Mouse (Mus musculus) embryonic fibroblast, embryonic 13.5 days (primary cell): ENCODE measurements around the gene Cyp8b1. TPM values are rescaled to one million over a fixed set of nuclear protein-coding genes. Genes with fewer than 3 reads are reported as not detected.

ENCODE experiments used
- H3K27ac ChIP-seq: 2 replicates; pipeline ENCODE4 v1.5.1; 2012; ENCODE audit warnings: low read length, control low read depth, inconsistent platforms; ENCODE audit not compliant: insufficient read depth
- H3K4me1 ChIP-seq: 2 replicates; pipeline ENCODE4 v1.6.1; 2011; ENCODE audit warnings: low read length; ENCODE audit not compliant: control insufficient read depth, insufficient read depth
- H3K4me3 ChIP-seq: 2 replicates; pipeline ENCODE4 v1.5.1; 2011; ENCODE audit warnings: mild to moderate bottlenecking, control low read depth, low read length; ENCODE audit not compliant: insufficient read depth
- CTCF ChIP-seq: IDR thresholded peaks from 2 replicates; pipeline ENCODE4 v1.5.1; 2011; ENCODE audit warnings: mild to moderate bottlenecking, control low read depth, low read length, moderate library complexity, borderline replicate concordance; ENCODE audit not compliant: insufficient read depth
- POLR2A ChIP-seq: IDR thresholded peaks from 2 replicates; pipeline ENCODE4 v1.6.1; 2011; ENCODE audit warnings: low read depth, mild to moderate bottlenecking, control low read depth, low read length, moderate library complexity
- polyA plus RNA-seq: library from polyadenylated mRNA; stranded (reverse); fragments of >200 nt; gene quantifications from 2 replicates; pipeline ENCODE4 v1.2.4, GENCODE M21; 2011; ENCODE audit warnings: low read depth; ENCODE audit not compliant: missing spikeins, insufficient read length

Cyp8b1 gene
- polyA plus RNA-seq, 1 experiment: not detected

GRCm38 (mm10) chr9:121937944-121938355 lies 21.8 kb upstream of the Cyp8b1 start:
- peak overlapping the region; percentile 62 for H3K4me3 ChIP-seq
- TF ChIP-seq POLR2A (peak; percentile 72), CTCF (no peak)
- no peak overlapping the region for H3K27ac ChIP-seq
- no peaks in the 10 kb centered on the region for H3K4me1 ChIP-seq

DNA sequence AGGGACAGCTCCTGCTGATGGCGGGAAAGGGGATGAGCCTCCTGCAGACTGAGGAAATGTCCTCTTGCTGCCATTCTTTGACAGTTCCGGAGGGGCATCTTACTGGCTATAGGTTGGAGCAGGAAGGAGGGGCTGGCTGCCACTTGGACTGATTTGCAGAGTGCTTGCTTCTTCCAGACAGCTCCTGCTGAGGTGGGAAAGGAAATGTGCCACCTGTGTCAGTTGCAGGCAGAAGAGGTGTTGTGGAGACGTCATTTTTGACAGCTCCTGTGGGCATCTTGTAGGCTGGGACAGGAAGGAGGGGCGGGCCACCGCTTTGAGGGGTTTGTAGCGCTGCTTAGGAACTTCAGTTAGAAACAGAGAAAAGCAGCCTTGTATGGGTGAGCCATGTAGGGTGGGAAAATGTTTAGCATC lies 21.4 kb upstream of the Cyp8b1 start:
- Histone ChIP-seq H3K4me3 (peak overlapping the region; percentile 62), H3K27ac (no peak overlapping the region), H3K4me1 (no peaks in the 10 kb centered on the region)
- TF ChIP-seq POLR2A (no peak), CTCF (no peak)

GRCm38 (mm10) chr9:121936952-121937351 lies 20.8 kb upstream of the Cyp8b1 start:
- Histone ChIP-seq H3K27ac (no peak overlapping the region), H3K4me3 (no peak overlapping the region), H3K4me1 (no peaks in the 10 kb centered on the region)
- TF ChIP-seq POLR2A (no peak), CTCF (no peak)

DNA sequence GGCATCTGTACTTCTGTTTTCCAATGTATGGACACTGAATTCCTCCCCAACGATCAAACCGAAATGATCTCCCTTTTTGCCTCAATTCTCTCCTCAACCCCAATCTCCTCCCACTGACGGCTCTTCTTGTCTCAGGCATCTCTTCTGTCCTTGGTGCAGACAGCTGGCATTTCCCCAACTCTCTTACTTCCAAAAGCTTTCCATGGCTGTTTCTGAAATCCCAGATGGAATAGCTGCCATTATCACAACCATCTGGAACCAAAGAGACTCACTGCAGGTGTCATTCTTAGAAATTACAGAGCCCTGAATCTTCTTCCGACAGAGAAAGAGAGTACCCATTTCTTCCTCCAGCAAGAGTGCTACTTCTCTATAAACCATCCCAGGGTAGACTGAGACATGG lies 18.8 kb upstream of the Cyp8b1 start:
- no peak overlapping the region for H3K27ac ChIP-seq
- H3K4me1 ChIP-seq: no peaks in the 10 kb centered on the region
- TF ChIP-seq CTCF (no peak), POLR2A (no peak)
- no peak overlapping the region for H3K4me3 ChIP-seq

GRCm38 (mm10) chr9:121928498-121928897 lies 12.4 kb upstream of the Cyp8b1 start:
- no peak for TF ChIP-seq POLR2A
- peak; percentile 77; the same call in 1 of the 2 replicates for TF ChIP-seq CTCF
- Histone ChIP-seq H3K4me3 (no peak overlapping the region), H3K27ac (no peak overlapping the region), H3K4me1 (no peaks in the 10 kb centered on the region)

DNA sequence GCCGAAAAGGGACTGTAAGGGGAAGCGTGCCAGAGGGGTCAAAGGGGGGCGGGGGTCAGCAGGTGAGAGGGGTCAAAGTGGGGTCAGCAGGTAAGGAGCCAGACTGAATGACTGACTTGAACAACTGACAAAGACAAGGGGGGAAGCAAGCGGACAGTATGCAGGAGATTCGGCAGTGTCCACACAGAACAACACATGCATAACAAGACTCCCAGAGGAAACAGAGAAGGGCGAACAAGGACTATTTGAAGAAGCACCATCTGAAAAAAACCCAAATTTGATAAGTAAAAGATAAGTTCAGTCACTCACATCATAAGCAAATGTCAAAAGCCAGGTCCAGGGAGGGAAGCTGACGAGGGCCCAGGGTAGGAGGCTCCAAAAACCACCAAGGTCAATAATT lies 11.6 kb upstream of the Cyp8b1 start:
- H3K27ac ChIP-seq: no peak overlapping the region
- TF ChIP-seq POLR2A (no peak), CTCF (no peak)
- H3K4me3 ChIP-seq: no peak overlapping the region
- no peaks in the 10 kb centered on the region for H3K4me1 ChIP-seq

- no peak overlapping the region for H3K4me3 ChIP-seq
- H3K4me1 ChIP-seq: no peaks in the 10 kb centered on the region
- no peak overlapping the region for H3K27ac ChIP-seq
- TF ChIP-seq POLR2A: no peak
- no peak for TF ChIP-seq CTCF
These were observed 10.7 kb upstream of the Cyp8b1 start for GRCm38 (mm10) chr9:121926634-121927405.

DNA sequence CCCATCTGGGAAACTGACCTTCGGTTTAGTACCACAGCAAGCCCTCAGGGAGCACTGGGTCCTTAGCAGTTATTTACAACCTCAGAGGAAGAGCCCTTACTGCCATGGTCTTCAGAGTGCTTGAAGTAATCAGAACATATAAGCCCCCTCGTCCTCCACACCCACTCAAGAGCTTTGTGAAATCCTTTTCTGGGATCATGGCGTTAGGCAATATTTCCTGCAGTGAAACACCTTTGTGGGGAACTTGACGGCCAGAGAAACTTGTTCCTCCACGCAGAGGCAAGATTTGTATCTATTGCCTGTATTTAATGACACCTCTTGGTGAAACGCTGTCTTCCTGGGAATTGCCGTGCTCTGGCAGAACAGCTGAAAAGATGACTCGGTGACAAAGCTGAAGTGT lies 9.9 kb upstream of the Cyp8b1 start:
- TF ChIP-seq POLR2A (no peak), CTCF (no peak)
- no peak overlapping the region for H3K4me3 ChIP-seq
- H3K4me1 ChIP-seq: no peaks in the 10 kb centered on the region
- no peak overlapping the region for H3K27ac ChIP-seq

GRCm38 (mm10) chr9:121924901-121925560 lies 8.9 kb upstream of the Cyp8b1 start:
- Histone ChIP-seq H3K27ac (no peak overlapping the region), H3K4me1 (no peaks in the 10 kb centered on the region), H3K4me3 (no peak overlapping the region)
- TF ChIP-seq CTCF (no peak), POLR2A (no peak)

- no peak for TF ChIP-seq CTCF
- TF ChIP-seq POLR2A: no peak
- Histone ChIP-seq H3K4me1 (no peaks in the 10 kb centered on the region), H3K4me3 (no peak overlapping the region), H3K27ac (no peak overlapping the region)
These were observed 7.8 kb upstream of the Cyp8b1 start for GRCm38 (mm10) chr9:121923906-121924305.
